Mouse (Mus musculus) ES-E14 (cell line): ENCODE measurements around the gene Rnf222. TPM values are rescaled to one million over a fixed set of nuclear protein-coding genes. Genes with fewer than 3 reads are reported as not detected.
"Not testable (repeated sequence)": the region's sequence is repeated elsewhere in the genome, so short reads cannot be mapped to it uniquely, and the experiment has no call there.

Experiments
- DNase-seq: peaks from one replicate; pipeline ENCODE4 v3.0.0-alpha.2; 2013; ENCODE audit warnings: low read depth, low spot score
- H3K27ac ChIP-seq: 2 replicates; pipeline ENCODE4 v1.5.1; 2012; ENCODE audit warnings: low read depth, mild to moderate bottlenecking, low read length, moderate library complexity, mixed read lengths; ENCODE audit not compliant: poor library complexity, insufficient read depth, severe bottlenecking
- H3K36me3 ChIP-seq: 2 replicates; pipeline ENCODE4 v1.6.1; 2012; ENCODE audit warnings: mild to moderate bottlenecking, low read length, moderate library complexity, mixed read lengths; ENCODE audit not compliant: control insufficient read depth, poor library complexity, insufficient read depth, severe bottlenecking
- H3K4me1 ChIP-seq, 2 experiments: fragments of 150-350 bp in 1 of 2; sonication (generic) in 1 of 2; 2 replicates each; pipeline ENCODE4 v1.6.1; 2012; ENCODE audit warnings: low read length in 2 of 2, mild to moderate bottlenecking in 1 of 2, mixed read lengths in 1 of 2; ENCODE audit not compliant: control insufficient read depth in 2 of 2, insufficient read depth in 2 of 2, poor library complexity in 1 of 2
- H3K4me3 ChIP-seq, 2 experiments: fragments of 150-350 bp in 1 of 2; sonication (generic) in 1 of 2; 2 replicates each; pipeline ENCODE4 v1.5.1; 2012; ENCODE audit warnings: low read length in 2 of 2, low read depth in 1 of 2, mild to moderate bottlenecking in 1 of 2, mixed read lengths in 1 of 2; ENCODE audit not compliant: insufficient read depth in 1 of 2, poor library complexity in 1 of 2, severe bottlenecking in 1 of 2
- H3K9ac ChIP-seq: 2 replicates; pipeline ENCODE4 v1.6.1; 2012; ENCODE audit warnings: low read depth, mild to moderate bottlenecking, low read length, mixed read lengths; ENCODE audit not compliant: poor library complexity, insufficient read depth, severe bottlenecking
- H3K9me3 ChIP-seq: fragments of 150-350 bp; sonication (generic); 2 replicates; pipeline ENCODE4 v1.6.1; 2012; ENCODE audit warnings: low read depth, mild to moderate bottlenecking, low read length; ENCODE audit not compliant: control insufficient read depth, insufficient read depth
- CHD2 ChIP-seq: IDR thresholded peaks from 2 replicates; pipeline ENCODE4 v1.6.1; 2014; ENCODE audit warnings: mild to moderate bottlenecking, low read depth, low read length, inconsistent platforms
- HCFC1 ChIP-seq: IDR thresholded peaks from 2 replicates; pipeline ENCODE4 v1.6.1; 2012; ENCODE audit warnings: low read length, inconsistent platforms, borderline replicate concordance; ENCODE audit not compliant: insufficient read depth
- MAFK ChIP-seq: IDR thresholded peaks from 2 replicates; pipeline ENCODE4 v1.6.1; 2014; ENCODE audit warnings: mild to moderate bottlenecking, low read depth, low read length, inconsistent platforms; ENCODE audit not compliant: insufficient read depth
- ZC3H11A ChIP-seq: IDR thresholded peaks from 2 replicates; pipeline ENCODE4 v1.6.1; 2012; ENCODE audit warnings: low read depth, mild to moderate bottlenecking, inconsistent platforms, low read length, borderline replicate concordance
- ZNF384 ChIP-seq: IDR thresholded peaks from 2 replicates; pipeline ENCODE4 v1.6.1; 2012; ENCODE audit warnings: low read depth, low read length, inconsistent platforms
- in situ Hi-C, 2 experiments: fragments of 600-800 bp; cut with MboI; formaldehyde crosslinking; loops; one replicate each; pipeline ENCODE4 v1.15.1; 2025; ENCODE audit warnings: low sequenced_read_pairs in 2 of 2, inconsistent platforms in 1 of 2; ENCODE audit not compliant: unreplicated experiment in 2 of 2
- total RNA-seq: library from RNA; depleted of rRNA; stranded (reverse); fragments of 300-350 nt; gene quantifications from 2 replicates; pipeline ENCODE4 v1.2.3, GENCODE M21; 2012

The Rnf222 gene
- total RNA-seq, 1 experiment: 0.09 TPM

DNA sequence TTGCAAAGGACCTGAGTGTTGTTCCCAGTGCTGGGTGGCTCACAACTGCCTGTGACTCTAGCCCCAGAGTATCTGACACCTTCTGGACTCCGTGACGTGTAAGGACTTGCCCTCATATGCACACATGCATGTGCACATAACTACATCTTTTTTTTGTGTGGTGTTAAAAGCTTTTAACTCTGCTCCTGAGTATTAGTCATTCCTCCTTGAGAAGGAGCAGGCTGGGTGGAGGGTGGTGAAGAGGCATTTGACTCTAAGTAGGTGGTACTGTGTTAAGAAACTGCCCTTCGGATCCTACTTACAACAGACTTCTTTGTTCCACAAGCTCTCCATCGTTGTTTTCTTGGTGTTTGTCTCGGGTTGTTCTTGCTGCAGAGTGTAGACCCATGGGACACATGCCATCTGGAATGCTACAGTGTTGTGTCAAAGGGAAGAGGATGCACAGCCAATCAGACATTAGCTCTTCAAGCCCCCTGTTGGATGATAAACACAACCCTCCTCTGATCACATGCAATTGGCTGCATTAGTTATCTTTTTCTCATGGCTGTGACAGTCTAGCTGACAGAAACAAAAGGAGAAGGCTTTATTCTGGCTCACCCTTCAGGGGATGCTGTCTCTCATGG lies 45.6 kb downstream of the Rnf222 start:
- DNase-seq: no peak
- Histone ChIP-seq H3K4me1 (no peaks in the 10 kb centered on the region), H3K27ac (no peak overlapping the region), H3K4me3 (no peak overlapping the region), H3K9me3 (no peaks in the 10 kb centered on the region), H3K36me3 (no peaks in the 10 kb centered on the region), H3K9ac (no peak overlapping the region)
- in situ Hi-C loops: no loop called here
- TF ChIP-seq HCFC1 (no peak), CHD2 (no peak), ZC3H11A (no peak), MAFK (no peak), ZNF384 (no peak)

DNA sequence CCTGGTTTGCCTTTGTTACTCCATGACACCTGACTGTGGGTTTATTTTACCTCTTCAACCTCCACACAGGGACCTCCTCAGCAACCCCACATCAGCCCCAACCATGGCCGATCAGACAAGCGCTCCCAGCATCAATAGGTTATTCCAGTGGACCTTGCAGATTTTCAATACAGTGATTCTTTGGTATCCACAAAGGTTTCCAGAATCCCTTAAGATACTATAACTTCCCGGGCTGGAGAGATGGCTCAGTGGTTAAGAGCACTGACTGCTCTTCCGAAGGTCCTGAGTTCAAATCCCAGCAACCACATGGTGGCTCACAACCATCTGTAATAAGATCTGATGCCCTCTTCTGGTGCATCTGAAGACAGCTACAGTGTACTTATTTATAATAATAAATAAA lies 48.6 kb downstream of the Rnf222 start:
- H3K27ac ChIP-seq, H3K36me3 ChIP-seq, H3K4me1 ChIP-seq, H3K9me3 ChIP-seq, in situ Hi-C loops, H3K9ac ChIP-seq, H3K4me3 ChIP-seq, DNase-seq: not testable (repeated sequence)

DNA sequence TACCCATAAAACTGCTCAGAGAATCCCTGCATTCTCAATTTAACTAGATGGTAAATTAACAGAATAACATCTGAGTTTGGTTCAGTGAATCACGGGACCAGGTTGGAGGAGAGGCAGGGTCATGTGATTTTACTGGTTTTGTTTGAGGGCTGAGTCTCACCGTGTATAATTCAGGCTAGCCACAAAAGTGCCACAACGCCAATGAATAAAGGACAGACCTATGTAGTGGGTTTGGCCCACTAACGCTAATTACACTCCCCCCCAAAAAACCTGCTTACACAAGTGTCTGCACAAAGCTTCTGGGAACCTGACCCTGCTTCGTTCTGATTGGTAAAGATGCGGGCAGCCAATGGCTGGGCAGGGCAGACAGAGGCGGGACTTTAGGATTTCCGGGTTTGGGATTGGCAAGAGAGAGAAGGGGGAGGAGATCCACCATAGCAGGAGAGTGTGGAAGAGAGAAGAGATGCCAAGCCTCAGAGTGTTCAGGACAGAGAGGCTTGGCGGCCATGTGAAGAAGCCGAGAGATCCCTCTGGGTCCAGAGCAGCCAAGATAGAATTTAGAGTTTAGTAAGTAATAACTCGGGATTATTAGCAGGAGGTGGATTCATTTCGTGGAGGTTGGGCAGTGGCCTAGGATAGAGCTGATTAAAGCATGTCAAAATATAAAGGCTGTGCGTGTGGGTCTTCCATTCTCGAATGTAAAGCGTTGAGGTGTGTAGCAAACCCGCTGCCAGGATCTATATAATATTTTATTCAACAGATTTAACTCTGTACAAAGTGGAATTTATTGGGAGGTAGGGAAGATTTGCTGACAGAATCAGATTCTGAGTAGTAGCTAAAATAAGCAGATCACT lies 51.3 kb downstream of the Rnf222 start:
- TF ChIP-seq MAFK: no peak
- no peak for TF ChIP-seq ZC3H11A
- TF ChIP-seq CHD2: no peak
- TF ChIP-seq HCFC1: no peak
- no peak for TF ChIP-seq ZNF384
- Histone ChIP-seq H3K4me1 (peaks cover 0 to 2% of the 10 kb centered on the region in 2 experiments; a peak in 1 of 4 replicates), H3K9ac (peak overlapping the region; percentile 56; the same call in 1 of the 2 replicates), H3K4me3 (peak overlapping the region; percentile 54 to 85), H3K9me3 (no peaks in the 10 kb centered on the region), H3K27ac (no peak overlapping the region), H3K36me3 (0 out of 2 replicates have a peak, but pooled peaks cover 3% of the 10 kb centered on the region)
- DNase-seq: peak; percentile 84
- in situ Hi-C loops: no loop called here

DNA sequence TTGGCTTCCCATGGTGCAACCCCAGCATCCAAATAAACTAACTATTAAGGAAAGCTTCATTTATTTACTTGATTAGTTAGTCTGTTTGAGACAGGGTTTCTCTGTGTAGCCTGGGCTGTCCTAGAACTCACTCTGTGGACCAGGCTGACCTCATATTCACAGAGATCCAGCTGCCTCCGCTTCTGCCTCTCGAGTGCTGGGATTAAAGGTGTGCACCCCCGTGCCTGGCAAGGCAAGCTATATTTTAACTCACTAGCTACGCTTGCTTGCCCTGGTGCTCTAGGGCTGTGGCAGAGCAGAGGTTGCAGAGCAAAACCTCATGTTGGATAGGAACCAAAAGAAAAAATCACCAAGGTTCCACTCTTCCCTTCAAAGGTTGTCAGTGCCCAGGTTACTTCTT lies 52.2 kb downstream of the Rnf222 start:
- TF ChIP-seq HCFC1 (no peak), ZC3H11A (no peak), CHD2 (no peak), ZNF384 (no peak), MAFK (no peak)
- peaks cover 0 to 2% of the 10 kb centered on the region in 2 experiments; a peak in 1 of 4 replicates for H3K4me1 ChIP-seq
- DNase-seq: no peak
- no peak overlapping the region; a peak in 1 of 4 replicates for H3K4me3 ChIP-seq
- in situ Hi-C loops: no loop called here
- H3K36me3 ChIP-seq: 0 out of 2 replicates have a peak, but pooled peaks cover 3% of the 10 kb centered on the region
- H3K9me3 ChIP-seq: no peaks in the 10 kb centered on the region
- H3K9ac ChIP-seq: no peak overlapping the region
- no peak overlapping the region for H3K27ac ChIP-seq
